Mouse (Mus musculus) myocyte (in vitro differentiated cells): ENCODE measurements around the gene Pdhx. TPM values are rescaled to one million over a fixed set of nuclear protein-coding genes. Genes with fewer than 3 reads are reported as not detected.

ENCODE experiments used
- H3K27me3 ChIP-seq: one replicate; pipeline ENCODE4 v1.6.1; 2011; ENCODE audit not compliant: control insufficient read depth, insufficient read depth, insufficient read length
- H3K36me3 ChIP-seq: one replicate; pipeline ENCODE4 v1.6.1; 2011; ENCODE audit not compliant: control insufficient read depth, insufficient read depth
- H3K4me2 ChIP-seq: one replicate; pipeline ENCODE4 v1.6.1; 2011; ENCODE audit warnings: low read depth, control low read depth
- H3K4me3 ChIP-seq: one replicate; pipeline ENCODE4 v1.5.1; 2011; ENCODE audit warnings: mild to moderate bottlenecking, control low read depth, moderate library complexity
- H3K79me2 ChIP-seq: one replicate; pipeline ENCODE4 v1.6.1; 2011; ENCODE audit not compliant: control insufficient read depth, insufficient read depth
- H3ac ChIP-seq: one replicate; pipeline ENCODE4 v1.6.1; 2011; ENCODE audit not compliant: control insufficient read depth, insufficient read length
- CEBPB ChIP-seq: IDR thresholded peaks from 2 replicates; pipeline ENCODE4 v1.6.1; 2011; ENCODE audit warnings: mild to moderate bottlenecking, moderate library complexity; ENCODE audit not compliant: poor library complexity, insufficient read depth, severe bottlenecking
- E2F4 ChIP-seq: IDR thresholded peaks from one replicate; pipeline ENCODE4 v1.6.1; 2011; ENCODE audit warnings: mild to moderate bottlenecking, control low read depth, moderate library complexity; ENCODE audit not compliant: insufficient read depth
- MAX ChIP-seq: IDR thresholded peaks from one replicate; pipeline ENCODE4 v1.6.1; 2011; ENCODE audit warnings: low read depth, mild to moderate bottlenecking, control low read depth
- MYOD1 ChIP-seq, 3 experiments: IDR thresholded peaks; one replicate each; pipeline ENCODE4 v1.6.1; 2011; ENCODE audit warnings: control low read depth in 2 of 3, low read depth in 2 of 3, mild to moderate bottlenecking in 2 of 3, moderate library complexity in 1 of 3; ENCODE audit not compliant: insufficient read length in 2 of 3, control insufficient read depth in 1 of 3
- MYOG ChIP-seq, 3 experiments: IDR thresholded peaks; one replicate each; pipeline ENCODE4 v1.6.1; 2011; ENCODE audit warnings: control low read depth in 2 of 3, low read depth in 2 of 3, mild to moderate bottlenecking in 2 of 3; ENCODE audit not compliant: insufficient read length in 2 of 3, control insufficient read depth in 1 of 3, insufficient read depth in 1 of 3
- POLR2A ChIP-seq: IDR thresholded peaks from one replicate; pipeline ENCODE4 v1.6.1; 2011; ENCODE audit warnings: low read depth, mild to moderate bottlenecking, control low read depth, moderate library complexity; ENCODE audit not compliant: insufficient read length
- POLR2AphosphoS2 ChIP-seq: IDR thresholded peaks from one replicate; pipeline ENCODE4 v1.6.1; 2011; ENCODE audit warnings: low read depth, control low read depth; ENCODE audit not compliant: insufficient read length
- REST ChIP-seq: IDR thresholded peaks from one replicate; pipeline ENCODE4 v1.6.1; 2011; ENCODE audit warnings: mild to moderate bottlenecking, control low read depth, moderate library complexity; ENCODE audit not compliant: insufficient read depth, insufficient read length
- SRF ChIP-seq: IDR thresholded peaks from one replicate; pipeline ENCODE4 v1.6.1; 2011; ENCODE audit warnings: low read depth; ENCODE audit not compliant: control insufficient read depth, insufficient read length
- TCF12 ChIP-seq: IDR thresholded peaks from one replicate; pipeline ENCODE4 v1.6.1; 2011; ENCODE audit warnings: mild to moderate bottlenecking, control low read depth; ENCODE audit not compliant: poor library complexity, insufficient read depth, severe bottlenecking
- TCF3 ChIP-seq: IDR thresholded peaks from one replicate; pipeline ENCODE4 v1.6.1; 2011; ENCODE audit warnings: low read depth, control low read depth; ENCODE audit not compliant: insufficient read length
- polyA plus RNA-seq: library from polyadenylated mRNA; unstranded; fragments of >200 nt; fragmentation: generic; extraction: Trizol; gene quantifications from one replicate; pipeline ENCODE4 v1.2.1, GENCODE M21; 2012; ENCODE audit warnings: missing spikeins

Gene Pdhx
- polyA plus RNA-seq, 1 experiment = 37.4 TPM

DNA sequence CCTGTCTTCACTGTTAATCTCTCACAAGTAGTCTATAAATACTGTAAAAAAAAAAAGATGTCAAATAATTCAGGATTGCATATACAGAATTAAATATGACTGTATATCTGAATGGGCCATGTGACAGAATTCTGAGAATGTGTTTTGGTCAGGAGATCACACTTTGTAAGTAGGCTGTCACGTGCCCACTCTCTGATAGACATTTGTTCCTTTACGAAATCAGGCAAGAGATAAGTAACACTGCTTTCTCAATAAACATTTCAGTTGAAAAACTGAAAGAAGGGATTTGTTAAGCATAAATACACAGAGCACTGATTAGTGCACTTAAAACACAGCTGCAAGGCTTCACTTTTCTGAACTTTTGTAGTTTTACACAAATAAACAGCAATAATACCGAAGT, 2.7 kb downstream of the Pdhx start:
- H3K27me3 ChIP-seq = no peaks in the 10 kb centered on the region
- H3K4me2 ChIP-seq = no peak overlapping the region
- H3ac ChIP-seq = no peak overlapping the region
- no peak overlapping the region for H3K4me3 ChIP-seq
- H3K36me3 ChIP-seq = no peaks in the 10 kb centered on the region
- TF ChIP-seq REST (no peak), CEBPB (no peak)
- peaks cover 56% of the 10 kb centered on the region for H3K79me2 ChIP-seq

DNA sequence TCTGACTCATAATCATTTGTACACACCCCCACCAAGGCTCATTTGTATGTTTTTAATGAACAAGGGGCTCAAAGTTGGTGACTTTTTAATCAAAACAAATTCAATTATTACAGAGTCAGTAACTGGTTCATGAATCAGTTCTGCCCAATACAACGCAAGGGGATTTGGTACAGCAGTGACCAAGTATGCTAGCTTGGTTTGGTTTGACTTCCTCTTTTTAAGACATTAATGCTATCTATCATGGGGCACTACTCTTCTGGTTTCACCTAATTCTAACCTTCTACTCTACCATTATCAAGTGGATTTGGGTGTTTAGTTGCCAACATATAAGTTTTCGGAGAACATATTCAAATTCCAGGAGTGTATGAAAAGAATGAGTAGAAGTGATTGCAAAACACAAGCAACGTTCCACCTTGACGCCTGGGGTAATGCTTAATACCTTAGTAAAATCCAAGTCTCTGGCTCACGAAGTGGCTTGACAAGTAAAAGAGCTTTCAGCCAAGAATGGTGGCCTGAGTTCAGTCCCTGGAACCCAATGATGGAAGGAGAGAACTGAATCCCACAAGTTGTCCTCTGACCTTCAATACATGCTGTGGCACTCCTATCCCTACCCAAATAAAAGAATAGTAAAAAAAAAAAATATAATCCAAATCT, 3.4 kb downstream of the Pdhx start:
- Histone ChIP-seq H3K36me3 (no peaks in the 10 kb centered on the region), H3ac (no peak overlapping the region), H3K79me2 (peaks cover 63% of the 10 kb centered on the region), H3K4me2 (no peak overlapping the region), H3K4me3 (no peak overlapping the region), H3K27me3 (no peaks in the 10 kb centered on the region)
- TF ChIP-seq TCF12 = no peak
- no peak for TF ChIP-seq MAX
- no peak for TF ChIP-seq REST
- TF ChIP-seq SRF = no peak
- TF ChIP-seq POLR2A = no peak
- no peak for TF ChIP-seq CEBPB
- TF ChIP-seq TCF3 = no peak
- no peak for TF ChIP-seq POLR2AphosphoS2
- no peak for TF ChIP-seq MYOD1 (IDR thresholded peaks at IDR 0.05; ENCODE audit: control insufficient read depth in 1 of 3, insufficient read length in 2 of 3, low read depth in 2 of 3)

- H3K27me3 ChIP-seq = no peaks in the 10 kb centered on the region
- H3K79me2 ChIP-seq = peaks cover 69% of the 10 kb centered on the region
- no peak overlapping the region for H3K4me3 ChIP-seq
- no peak overlapping the region for H3K4me2 ChIP-seq
- no peak overlapping the region for H3ac ChIP-seq
- no peaks in the 10 kb centered on the region for H3K36me3 ChIP-seq
- no peak for TF ChIP-seq POLR2AphosphoS2
These were observed 4.7 kb downstream of the Pdhx start for GRCm38 (mm10) chr2:103068602-103069001.

- no peaks in the 10 kb centered on the region for H3K36me3 ChIP-seq
- H3K79me2 ChIP-seq = peaks cover 73% of the 10 kb centered on the region
- no peaks in the 10 kb centered on the region for H3K27me3 ChIP-seq
- H3ac ChIP-seq = no peak overlapping the region
- no peak overlapping the region for H3K4me3 ChIP-seq
- no peak overlapping the region for H3K4me2 ChIP-seq
- TF ChIP-seq MAX (no peak), TCF3 (no peak)
These were observed 5.6 kb downstream of the Pdhx start for GRCm38 (mm10) chr2:103067552-103068207.

GRCm38 (mm10) chr2:103066683-103067551, 6.4 kb downstream of the Pdhx start:
- Histone ChIP-seq H3K4me3 (no peak overlapping the region), H3K27me3 (no peaks in the 10 kb centered on the region), H3K79me2 (peaks cover 73% of the 10 kb centered on the region), H3K4me2 (no peak overlapping the region), H3K36me3 (no peaks in the 10 kb centered on the region), H3ac (no peak overlapping the region)
- TF ChIP-seq TCF3 (no peak), SRF (no peak)

GRCm38 (mm10) chr2:103062865-103063264, 10.4 kb downstream of the Pdhx start:
- Histone ChIP-seq H3ac (no peak overlapping the region), H3K4me2 (no peak overlapping the region), H3K4me3 (no peak overlapping the region), H3K36me3 (no peaks in the 10 kb centered on the region), H3K27me3 (no peaks in the 10 kb centered on the region), H3K79me2 (peaks cover 74% of the 10 kb centered on the region)
- TF ChIP-seq MYOG (IDR thresholded peaks at IDR 0.05; ENCODE audit: control insufficient read depth in 1 of 3, insufficient read depth in 1 of 3, insufficient read length in 2 of 3, low read depth in 2 of 3) (no peak), SRF (no peak), E2F4 (no peak), TCF12 (no peak), POLR2A (no peak)
